Mouse (Mus musculus) forebrain, postnatal 0 days (tissue): Measurements from ENCODE around the gene Iqschfp. TPM values are rescaled to one million over a fixed set of nuclear protein-coding genes. Genes with fewer than 3 reads are reported as not detected.

Experiments used
- ATAC-seq: fragments of 200-750 bp; cut with Nextera tagmentation; 2 replicates; pipeline ENCODE4 v1.8.0; 2017; ENCODE audit warnings: mild to moderate bottlenecking, moderate library complexity
- DNase-seq: peaks from one replicate; pipeline ENCODE4 v3.0.0-alpha.2; 2015
- H3K27ac ChIP-seq: fragments of 300-500 bp; sonication (generic); 2 replicates; pipeline ENCODE4 v1.5.1; 2014; ENCODE audit warnings: low read depth, mild to moderate bottlenecking, antibody characterized with exemption, low read length, moderate library complexity, mixed read lengths
- H3K27me3 ChIP-seq: fragments of 300-500 bp; sonication (generic); 2 replicates; pipeline ENCODE4 v1.6.1; 2014; ENCODE audit warnings: mild to moderate bottlenecking, low read length, mixed read lengths; ENCODE audit not compliant: insufficient read depth
- H3K36me3 ChIP-seq: fragments of 300-500 bp; sonication (generic); 2 replicates; pipeline ENCODE4 v1.6.1; 2014; ENCODE audit warnings: mild to moderate bottlenecking, moderate library complexity; ENCODE audit not compliant: insufficient read depth
- H3K4me1 ChIP-seq: fragments of 300-500 bp; sonication (generic); 2 replicates; pipeline ENCODE4 v1.6.1; 2014; ENCODE audit warnings: antibody characterized with exemption; ENCODE audit not compliant: insufficient read depth
- H3K4me2 ChIP-seq: fragments of 300-500 bp; sonication (generic); 2 replicates; pipeline ENCODE4 v1.6.1; 2014; ENCODE audit warnings: low read depth, mild to moderate bottlenecking, moderate library complexity
- H3K4me3 ChIP-seq: fragments of 300-500 bp; sonication (generic); 2 replicates; pipeline ENCODE4 v1.5.1; 2014; ENCODE audit warnings: low read depth, low read length, mixed read lengths
- H3K9ac ChIP-seq: fragments of 300-500 bp; sonication (generic); 2 replicates; pipeline ENCODE4 v1.6.1; 2014; ENCODE audit warnings: mild to moderate bottlenecking
- H3K9me3 ChIP-seq: fragments of 300-500 bp; sonication (generic); 2 replicates; pipeline ENCODE4 v1.6.1; 2016; ENCODE audit warnings: low read length
- CTCF ChIP-seq: sonication (generic); IDR thresholded peaks from 2 replicates; pipeline ENCODE4 v1.5.1; 2016; ENCODE audit warnings: antibody characterized with exemption, control low read depth, low read depth
- WGBS: fragments of 180-500 bp; shearing (Covaris S2); extraction: QIAGEN DNeasy Blood & Tissue Kit; methylation state at CpG from one replicate; pipeline ENCODE4 v1.1.7; 2014; 5-methylcytosine and 5-hydroxymethylcytosine counted together
- polyA plus RNA-seq: library from polyadenylated mRNA; unstranded; fragments of >200 nt; fragmentation: Nextera tagmentation; extraction: Ambion mirVana; gene quantifications from 2 replicates; pipeline ENCODE4 v1.2.1, GENCODE M21; 2015
- total RNA-seq: library from RNA; depleted of rRNA; stranded (reverse); fragments of >200 nt; gene quantifications from 2 replicates; pipeline ENCODE4 v1.2.3, GENCODE M21; 2014

Gene Iqschfp
- total and polyA plus RNA-seq, 2 experiments from 2014 or later: 6.6 to 8.8 TPM

DNA sequence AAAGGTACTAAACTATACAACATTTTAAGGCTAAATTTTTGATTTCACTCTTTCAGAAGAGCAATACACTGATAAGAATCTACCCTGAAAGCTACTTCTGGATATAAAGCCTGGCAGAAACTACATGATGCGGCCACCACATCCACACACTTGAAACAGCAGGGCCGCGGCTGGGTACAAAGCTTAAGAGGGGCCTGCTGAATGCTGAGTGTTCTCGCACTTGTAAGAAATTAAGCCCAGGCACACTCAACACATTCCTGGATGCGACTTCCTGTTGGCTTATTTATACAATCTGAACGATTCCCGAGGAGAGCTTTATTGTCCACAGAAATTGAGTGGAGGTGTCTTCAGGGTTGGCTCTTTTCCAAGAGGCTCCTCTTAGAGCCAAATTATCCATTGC lies 625.2 kb downstream of the Iqschfp start:
- Histone ChIP-seq H3K9ac (no peak overlapping the region), H3K4me2 (no peak overlapping the region), H3K4me1 (0 out of 2 replicates have a peak, but pooled peaks cover 3% of the 10 kb centered on the region), H3K36me3 (no peaks in the 10 kb centered on the region), H3K27ac (no peak overlapping the region), H3K9me3 (no peaks in the 10 kb centered on the region), H3K4me3 (no peak overlapping the region), H3K27me3 (no peaks in the 10 kb centered on the region)
- no peak for TF ChIP-seq CTCF
- 19% methylated on average over 7 of the region's 7 CpGs for WGBS
- DNase-seq (no peak), ATAC-seq (no peak)

GRCm38 (mm10) chr3:68518041-68518440 lies 626.0 kb downstream of the Iqschfp start:
- Histone ChIP-seq H3K27me3 (no peaks in the 10 kb centered on the region), H3K9ac (no peak overlapping the region), H3K27ac (no peak overlapping the region), H3K9me3 (no peaks in the 10 kb centered on the region), H3K36me3 (no peaks in the 10 kb centered on the region), H3K4me2 (no peak overlapping the region), H3K4me3 (no peak overlapping the region), H3K4me1 (0 out of 2 replicates have a peak, but pooled peaks cover 3% of the 10 kb centered on the region)
- TF ChIP-seq CTCF: no peak
- ATAC-seq (no peak), DNase-seq (no peak)
- 85% methylated on average over 8 of the region's 8 CpGs for WGBS

DNA sequence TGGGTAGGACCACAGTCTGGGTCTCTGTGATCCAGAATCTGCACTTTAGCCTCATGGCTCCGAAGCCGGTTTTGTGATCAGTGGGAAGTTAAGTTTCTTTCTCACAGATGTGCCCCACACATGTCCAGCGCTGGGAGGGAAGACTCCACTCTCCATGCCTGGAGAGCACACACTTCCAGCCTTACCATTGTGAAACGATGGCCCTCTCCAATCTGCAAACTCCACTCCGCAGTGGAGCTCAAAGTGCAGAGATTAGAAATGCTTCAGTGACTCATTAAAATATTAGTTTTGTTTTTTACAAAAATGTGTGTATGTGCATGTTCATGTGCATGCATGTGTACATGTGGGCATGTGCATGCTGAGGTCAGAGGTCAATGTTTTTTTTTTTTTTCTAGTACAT lies 626.6 kb downstream of the Iqschfp start:
- H3K36me3 ChIP-seq: no peaks in the 10 kb centered on the region
- H3K9me3 ChIP-seq: no peaks in the 10 kb centered on the region
- H3K27ac ChIP-seq: no peak overlapping the region
- no peak overlapping the region for H3K4me2 ChIP-seq
- ATAC-seq: no peak
- H3K4me3 ChIP-seq: no peak overlapping the region
- 0 out of 2 replicates have a peak, but pooled peaks cover 3% of the 10 kb centered on the region for H3K4me1 ChIP-seq
- no peak for DNase-seq
- H3K27me3 ChIP-seq: no peaks in the 10 kb centered on the region
- TF ChIP-seq CTCF: no peak
- WGBS: 94% methylated on average over 5 of the region's 5 CpGs
- no peak overlapping the region for H3K9ac ChIP-seq

- Histone ChIP-seq H3K4me3 (no peak overlapping the region), H3K27ac (no peak overlapping the region), H3K4me2 (no peak overlapping the region), H3K4me1 (no peaks in the 10 kb centered on the region), H3K27me3 (no peaks in the 10 kb centered on the region), H3K9me3 (no peaks in the 10 kb centered on the region), H3K36me3 (no peaks in the 10 kb centered on the region), H3K9ac (no peak overlapping the region)
- TF ChIP-seq CTCF: no peak
- DNase-seq (no peak), ATAC-seq (no peak)
- 91% methylated on average over 10 of the region's 10 CpGs for WGBS
These were observed 633.4 kb downstream of the Iqschfp start for GRCm38 (mm10) chr3:68525361-68525878.

DNA sequence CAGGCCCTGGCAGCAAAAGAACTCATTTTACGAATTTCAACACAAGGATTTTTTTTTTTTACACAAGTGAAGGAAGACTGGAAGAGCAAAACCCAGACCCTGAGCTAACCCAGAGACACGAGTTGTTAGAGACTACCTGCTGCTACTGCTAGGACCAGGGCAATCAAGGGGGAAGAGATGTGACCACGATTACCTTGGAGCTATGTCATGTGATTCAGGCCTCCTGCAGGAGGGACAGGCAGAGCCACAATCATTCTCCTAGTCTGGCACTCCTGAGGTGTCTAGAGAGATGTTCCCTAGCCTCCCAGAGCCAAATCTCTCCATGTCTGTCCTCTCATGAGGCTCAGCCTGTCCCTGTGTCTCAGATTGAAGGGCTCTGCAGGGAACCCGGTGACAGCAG lies 634.4 kb downstream of the Iqschfp start:
- no peak for DNase-seq
- Histone ChIP-seq H3K36me3 (no peaks in the 10 kb centered on the region), H3K4me1 (no peaks in the 10 kb centered on the region), H3K9me3 (no peaks in the 10 kb centered on the region), H3K27me3 (no peaks in the 10 kb centered on the region), H3K27ac (no peak overlapping the region), H3K4me3 (no peak overlapping the region), H3K4me2 (no peak overlapping the region), H3K9ac (no peak overlapping the region)
- 69% methylated on average over 4 of the region's 4 CpGs for WGBS
- no peak for ATAC-seq
- TF ChIP-seq CTCF: no peak

DNA sequence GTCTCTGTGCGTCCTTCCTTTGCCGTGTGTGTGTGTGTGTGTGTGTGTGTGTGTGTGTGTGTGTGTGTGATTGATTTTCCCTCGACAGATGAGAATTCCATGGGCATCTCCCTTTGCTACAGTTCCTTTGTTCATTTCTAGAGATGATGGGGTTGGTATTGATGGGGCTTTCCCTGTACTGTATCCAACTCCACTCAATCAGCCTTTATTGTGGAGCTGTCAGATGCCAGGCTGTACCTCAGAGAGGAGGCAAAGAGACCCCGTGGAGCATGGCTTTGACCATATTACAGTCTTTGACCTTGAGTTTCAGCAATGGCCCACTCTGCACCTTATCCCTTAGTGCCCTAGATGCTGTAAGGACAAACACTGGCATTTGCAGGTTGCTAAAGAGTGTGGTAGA lies 635.1 kb downstream of the Iqschfp start:
- Histone ChIP-seq H3K27ac (no peak overlapping the region), H3K9me3 (no peaks in the 10 kb centered on the region), H3K4me1 (no peaks in the 10 kb centered on the region), H3K4me3 (no peak overlapping the region), H3K4me2 (no peak overlapping the region), H3K9ac (no peak overlapping the region), H3K27me3 (no peaks in the 10 kb centered on the region), H3K36me3 (no peaks in the 10 kb centered on the region)
- DNase-seq: no peak
- TF ChIP-seq CTCF: no peak
- 39% methylated on average over 4 of the region's 4 CpGs for WGBS
- ATAC-seq: no peak; the same call in 1 of the 2 replicates

DNA sequence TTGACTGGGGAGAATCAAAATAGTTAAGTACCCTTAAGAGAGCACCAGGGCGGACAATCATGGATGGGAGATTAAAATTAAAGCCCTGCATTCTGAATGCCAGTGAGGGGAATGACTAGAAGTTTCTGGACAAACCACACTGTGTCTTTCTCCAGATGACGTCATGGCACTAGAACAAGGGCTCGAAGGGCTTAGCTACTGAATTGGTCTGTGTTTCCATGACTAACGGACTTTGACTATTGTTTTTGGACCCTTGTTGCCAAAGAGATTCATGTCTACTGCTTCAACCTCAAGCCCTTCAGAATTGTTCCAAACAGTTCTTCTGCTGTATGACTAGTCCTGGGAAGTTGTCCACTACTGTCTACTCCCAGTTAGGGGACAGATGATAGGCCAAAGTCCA lies 639.9 kb downstream of the Iqschfp start:
- no peak for TF ChIP-seq CTCF
- 77% methylated on average over 4 of the region's 4 CpGs for WGBS

DNA sequence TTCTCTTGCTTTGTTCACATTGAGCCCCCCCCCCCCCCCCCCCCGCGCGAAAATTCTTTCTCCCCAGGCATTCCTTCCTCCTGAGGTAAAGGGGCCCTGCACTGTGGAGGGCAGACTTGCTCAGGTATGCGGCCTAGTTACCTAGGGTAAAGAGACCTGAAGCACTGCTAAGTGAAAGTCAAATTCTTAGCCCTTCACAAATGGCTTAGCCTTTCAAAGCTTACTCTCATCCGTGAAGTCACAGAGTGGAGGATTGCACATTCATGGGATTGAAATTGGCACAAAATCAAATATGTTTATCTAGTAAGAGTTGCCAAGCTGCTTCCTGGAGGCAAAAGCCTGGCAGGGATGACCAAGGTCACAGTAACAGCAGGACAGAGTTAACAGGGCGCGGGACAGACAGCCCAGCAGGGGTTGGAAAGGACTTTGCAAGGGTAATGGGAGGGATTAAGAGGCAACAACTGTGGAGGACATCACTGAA lies 642.6 kb downstream of the Iqschfp start:
- ATAC-seq: no peak
- H3K27me3 ChIP-seq: no peaks in the 10 kb centered on the region
- TF ChIP-seq CTCF: no peak
- no peak overlapping the region for H3K4me3 ChIP-seq
- no peak overlapping the region for H3K9ac ChIP-seq
- DNase-seq: no peak
- no peak overlapping the region for H3K27ac ChIP-seq
- no peaks in the 10 kb centered on the region for H3K36me3 ChIP-seq
- H3K4me1 ChIP-seq: no peaks in the 10 kb centered on the region
- WGBS: 20% methylated on average over 7 of the region's 7 CpGs
- H3K4me2 ChIP-seq: no peak overlapping the region
- peaks cover 3% of the 10 kb centered on the region; the same call in 1 of the 2 replicates for H3K9me3 ChIP-seq

More for the DNA sequence above, 639.9 kb downstream of the Iqschfp start:
- no peak overlapping the region for H3K27ac ChIP-seq
- H3K9me3 ChIP-seq: peaks cover 3% of the 10 kb centered on the region; the same call in 1 of the 2 replicates
- no peak overlapping the region for H3K9ac ChIP-seq
- no peaks in the 10 kb centered on the region for H3K27me3 ChIP-seq
- H3K4me2 ChIP-seq: no peak overlapping the region
- DNase-seq (no peak), ATAC-seq (no peak)
- no peaks in the 10 kb centered on the region for H3K4me1 ChIP-seq
- no peaks in the 10 kb centered on the region for H3K36me3 ChIP-seq
- no peak overlapping the region for H3K4me3 ChIP-seq
